Mouse (Mus musculus): ENCODE results near the gene Dennd2a.
A peak's percentile ranks its signal among the peaks of the same experiment; 100 is the strongest.
"Not testable (repeated sequence)": the region's sequence is repeated elsewhere in the genome, so short reads cannot be mapped to it uniquely, and the experiment has no call there.

Gene Dennd2a

DNA sequence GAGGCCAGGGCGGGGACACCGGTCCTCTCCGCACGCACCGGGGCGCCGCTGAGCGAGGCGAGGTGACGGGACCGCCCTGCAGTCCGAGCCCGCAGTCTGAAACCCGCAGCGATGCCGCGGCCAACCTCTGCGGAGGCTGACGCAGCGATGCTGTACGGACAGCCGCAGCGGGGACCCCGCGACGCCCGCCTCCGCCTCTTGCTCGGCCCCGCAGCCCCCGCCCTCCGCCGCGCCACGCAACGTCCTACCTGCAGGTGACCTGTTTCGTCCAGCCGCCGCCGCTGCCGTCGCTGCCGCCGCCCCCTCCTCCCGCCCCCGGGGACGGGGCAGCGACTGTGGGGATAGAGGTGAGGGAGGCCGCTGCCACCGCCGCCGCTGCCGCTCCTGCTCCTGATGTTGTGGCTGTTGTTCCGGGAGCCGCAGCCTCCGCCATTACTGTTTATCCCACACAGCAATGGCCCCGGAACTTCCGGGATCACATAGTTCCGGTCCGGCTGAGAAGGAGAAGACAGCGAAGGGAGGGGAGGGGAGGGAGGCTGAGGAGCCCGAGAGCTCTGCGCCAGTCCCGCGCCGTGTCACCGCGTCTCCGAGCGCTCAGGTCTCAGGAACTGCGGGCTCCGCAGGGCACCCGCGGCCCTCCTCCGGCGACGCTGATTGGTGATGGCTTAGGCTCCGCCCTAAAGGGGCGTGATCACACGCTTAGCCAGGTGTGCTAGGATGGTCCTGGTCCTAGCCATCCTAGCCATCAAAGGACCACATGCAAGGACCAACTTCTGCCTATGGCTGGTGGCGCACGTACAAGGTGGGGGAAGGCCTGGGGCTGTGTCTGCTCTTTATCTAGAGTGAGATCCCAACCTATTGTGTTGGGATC lies 137.6 kb downstream of the Dennd2a start, which contains the start of gene Mkrn1:
Gene Mkrn1 (minus strand): TSS at position 612 of the 871 bp plus-strand sequence.
- DNase-seq (ENCODE audit: low read depth, low spot score), result peak; percentile 80

DNA sequence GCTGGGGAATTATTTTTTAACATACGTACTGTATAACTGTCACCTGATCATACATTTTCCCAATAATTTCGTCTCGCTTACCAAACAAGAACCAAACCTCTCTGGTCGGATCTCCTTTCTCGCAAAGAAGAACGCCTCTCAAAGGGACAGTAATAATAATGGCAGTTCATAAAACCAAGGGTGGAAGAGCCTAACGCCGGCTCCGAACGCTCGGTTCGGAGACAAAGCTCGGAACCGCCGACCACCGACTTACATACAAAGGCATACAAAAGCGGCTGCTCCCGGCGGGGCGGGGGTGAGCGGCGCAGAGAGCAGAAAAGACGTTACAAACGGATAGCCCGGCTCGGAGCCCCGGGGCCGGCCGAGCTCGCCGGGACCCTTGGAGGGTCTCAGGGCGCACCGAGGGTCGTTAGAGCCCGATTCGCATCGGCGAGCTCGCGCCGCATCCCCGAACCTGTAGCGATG lies 138.2 kb downstream of the Dennd2a start:
- DNase-seq (ENCODE audit: low read depth, low spot score), result no peak

DNA sequence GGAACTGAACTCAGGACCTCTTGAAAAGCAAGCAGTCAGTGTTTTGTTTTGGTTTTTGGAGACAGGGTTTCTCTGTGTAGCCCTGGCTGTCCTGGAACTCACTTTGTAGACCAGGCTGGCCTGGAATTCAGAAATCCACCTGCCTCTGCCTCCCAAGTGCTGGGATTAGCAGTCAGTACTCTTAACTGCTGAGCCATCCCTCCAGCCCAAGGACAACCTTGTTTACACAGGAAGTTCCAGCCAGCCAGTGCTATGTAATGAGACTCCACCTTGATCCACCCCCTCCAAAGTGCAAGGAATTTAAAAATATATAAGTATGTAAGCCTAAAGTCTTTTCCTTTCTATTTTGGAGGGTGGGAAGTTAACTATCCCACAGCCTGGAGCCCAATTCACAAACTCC lies 141.0 kb downstream of the Dennd2a start:
- DNase-seq (ENCODE audit: low read depth, low spot score), result not testable (repeated sequence)

DNA sequence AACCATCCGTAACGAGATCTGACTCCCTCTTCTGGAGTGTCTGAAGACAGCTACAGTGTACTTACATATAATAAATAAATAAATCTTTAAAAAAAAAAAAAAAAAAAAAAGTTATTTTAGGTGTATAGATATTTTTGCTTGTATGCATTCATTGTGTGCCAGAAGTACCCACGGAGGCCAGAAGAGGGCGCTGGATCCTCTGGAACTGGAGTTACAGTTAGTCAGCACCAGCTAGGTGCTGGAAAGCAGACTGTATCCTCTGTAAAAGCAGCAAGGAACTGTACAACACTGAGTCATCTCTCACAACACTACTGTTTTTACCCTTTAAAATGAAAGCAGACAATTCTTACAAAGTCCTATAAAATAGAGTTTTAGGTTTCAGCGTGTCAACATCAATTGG lies 141.9 kb downstream of the Dennd2a start:
- DNase-seq (ENCODE audit: low read depth, low spot score), result peak; percentile 47

DNA sequence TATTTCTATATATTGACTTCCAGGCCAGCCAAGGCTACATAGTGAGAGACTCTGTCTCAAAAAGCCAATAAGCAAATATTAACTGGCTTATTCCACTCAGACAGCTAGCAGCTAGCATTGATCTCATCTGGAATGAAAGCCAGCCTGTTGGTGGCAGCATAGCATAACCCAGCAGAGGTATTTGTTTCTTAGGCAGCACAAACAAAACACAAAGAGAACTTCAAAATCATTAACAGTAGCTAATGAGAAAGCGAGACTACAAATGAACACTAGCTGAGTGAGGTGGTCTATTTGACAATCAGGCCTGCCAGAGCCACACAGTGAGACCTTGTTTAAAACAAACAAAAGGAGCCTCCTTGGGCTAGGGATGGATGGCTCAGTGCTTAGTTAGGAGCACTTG lies 143.6 kb downstream of the Dennd2a start:
- no peak for DNase-seq (ENCODE audit: low read depth, low spot score)
